Mouse (Mus musculus) kidney, adult 18-20 months (tissue): ENCODE data around the gene Reep6.

Experiments
- DNase-seq: peaks from one replicate; pipeline ENCODE4 v3.0.0; 2021

Gene Reep6

GRCm38 (mm10) chr10:80301256-80302081, 28.3 kb upstream of the Reep6 start:
- no peak for DNase-seq

- no peak for DNase-seq
Measured at GRCm38 (mm10) chr10:80302082-80302355, 27.7 kb upstream of the Reep6 start.

GRCm38 (mm10) chr10:80302471-80302881, 27.3 kb upstream of the Reep6 start:
- DNase-seq = peak; percentile 64

GRCm38 (mm10) chr10:80304458-80304857, 25.3 kb upstream of the Reep6 start:
- DNase-seq = no peak

- DNase-seq = peak; percentile 52
Measured at GRCm38 (mm10) chr10:80304862-80305261, 24.9 kb upstream of the Reep6 start.

GRCm38 (mm10) chr10:80311560-80311959, 18.2 kb upstream of the Reep6 start:
- DNase-seq = no peak

GRCm38 (mm10) chr10:80312586-80313504, 16.9 kb upstream of the Reep6 start:
- DNase-seq = no peak

GRCm38 (mm10) chr10:80313627-80314201, 16.0 kb upstream of the Reep6 start:
- no peak for DNase-seq

- no peak for DNase-seq
Measured at GRCm38 (mm10) chr10:80314494-80315001, 15.2 kb upstream of the Reep6 start.

GRCm38 (mm10) chr10:80315315-80315714, 14.4 kb upstream of the Reep6 start:
- DNase-seq = no peak

GRCm38 (mm10) chr10:80316359-80316781, 13.4 kb upstream of the Reep6 start:
- no peak for DNase-seq

- no peak for DNase-seq
Measured at GRCm38 (mm10) chr10:80317011-80317410, 12.7 kb upstream of the Reep6 start.

- peak; percentile 95 for DNase-seq
Measured at GRCm38 (mm10) chr10:80320340-80320760, 9.4 kb upstream of the Reep6 start, which contains the start of gene 2310011J03Rik. TSS of gene 2310011J03Rik (minus strand) at chr10:80320537.

- no peak for DNase-seq
Measured at GRCm38 (mm10) chr10:80321014-80321669, 8.6 kb upstream of the Reep6 start.

- DNase-seq = no peak
Measured at GRCm38 (mm10) chr10:80321670-80322581, 7.8 kb upstream of the Reep6 start.

GRCm38 (mm10) chr10:80322811-80323211, 6.9 kb upstream of the Reep6 start:
- DNase-seq = peak; percentile 54

GRCm38 (mm10) chr10:80323261-80324119, 6.3 kb upstream of the Reep6 start:
- DNase-seq = peak; percentile 85

GRCm38 (mm10) chr10:80324120-80325037, 5.4 kb upstream of the Reep6 start:
- DNase-seq = no peak

GRCm38 (mm10) chr10:80325045-80325444, 4.7 kb upstream of the Reep6 start:
- no peak for DNase-seq
